Mouse (Mus musculus): Measurements from ENCODE around the gene Oasl1.
"Not testable (repeated sequence)": the region's sequence is repeated elsewhere in the genome, so short reads cannot be mapped to it uniquely, and the experiment has no call there.

The Oasl1 gene

DNA sequence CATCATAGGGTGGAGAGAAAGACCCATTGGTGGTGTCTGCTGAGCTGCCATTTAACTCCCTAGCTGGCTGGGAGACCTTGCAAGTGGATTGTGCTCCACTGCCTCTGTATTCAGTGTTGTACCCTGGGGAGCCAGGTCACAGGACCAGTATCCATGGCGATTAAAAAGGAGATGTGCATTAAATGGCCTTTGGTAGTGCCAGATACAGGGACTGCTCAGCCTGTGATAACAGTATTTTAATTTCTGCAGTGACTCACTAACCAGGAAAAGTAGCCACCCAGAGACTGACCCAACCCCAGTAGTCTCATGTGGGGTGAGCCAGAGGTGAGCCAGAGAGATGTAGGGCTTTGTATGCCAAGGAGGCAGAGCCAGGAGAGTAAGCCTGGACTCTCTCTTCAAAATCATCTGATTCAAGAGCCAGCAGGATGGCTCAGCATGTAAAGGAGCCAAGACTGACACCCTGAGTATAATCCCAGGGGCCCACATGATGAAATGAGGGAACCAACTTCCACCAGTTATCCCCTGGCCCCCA, 3.2 kb downstream of the Oasl1 start:
- DNase-seq (ENCODE audit: low spot score), result no peak

DNA sequence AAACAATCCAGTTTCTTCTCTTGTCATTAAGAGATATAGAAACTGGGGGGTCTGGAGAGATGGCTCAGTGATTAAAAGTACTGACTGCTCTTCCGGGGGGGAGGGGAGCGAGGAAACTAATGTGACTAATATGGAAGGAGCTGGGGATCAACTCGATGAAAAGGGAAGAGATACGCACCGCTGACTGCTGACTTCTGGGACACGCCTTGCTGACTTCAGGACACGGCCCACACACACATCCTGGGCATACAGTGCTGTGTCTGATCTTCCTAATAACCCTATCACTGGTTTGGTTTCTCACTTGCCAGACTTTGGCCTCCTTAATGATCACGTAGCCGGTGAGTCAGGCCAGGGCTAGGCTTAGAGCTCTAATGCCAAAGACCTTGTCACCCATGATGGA, 3.7 kb downstream of the Oasl1 start:
- no peak for DNase-seq (ENCODE audit: low spot score)

DNA sequence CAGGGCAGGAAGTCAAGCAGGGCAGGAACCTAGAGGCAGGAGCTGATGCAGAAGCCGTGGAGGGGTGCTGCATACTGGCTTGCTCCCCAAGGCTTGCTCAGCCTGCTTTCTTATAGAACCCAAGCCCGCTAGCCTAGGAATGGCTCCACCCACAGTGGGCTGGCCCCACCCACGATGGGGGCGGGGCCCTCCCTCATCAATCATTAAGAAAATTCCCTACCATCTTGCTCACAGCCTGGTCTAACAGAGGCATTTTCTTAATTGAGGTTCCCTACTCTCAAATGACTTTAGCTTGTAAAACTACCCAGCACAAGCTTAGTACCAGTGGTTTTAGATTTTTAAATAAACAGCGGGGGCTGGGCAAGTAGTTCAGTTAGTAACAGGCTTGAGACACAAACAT, 8.6 kb downstream of the Oasl1 start:
- DNase-seq (ENCODE audit: low spot score), result no peak

DNA sequence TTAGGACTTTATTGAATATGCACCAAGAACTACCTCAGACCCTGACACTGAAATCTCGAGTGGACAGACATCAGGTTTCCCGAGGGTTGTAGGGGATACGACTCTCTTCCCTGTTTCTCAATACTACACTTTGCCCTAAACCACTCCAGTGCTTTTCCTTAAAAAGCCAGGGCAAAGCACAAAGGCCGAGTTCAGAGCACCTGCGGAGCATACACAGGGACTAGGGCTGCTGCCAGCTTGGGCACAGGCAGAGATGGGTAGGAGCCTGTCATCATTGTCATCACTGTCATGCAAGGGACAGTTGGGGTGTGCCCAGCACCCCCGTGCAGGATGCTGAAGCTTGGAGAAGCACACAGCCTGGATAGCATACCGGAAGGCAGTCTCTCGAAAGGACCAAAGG, 10.2 kb downstream of the Oasl1 start:
- DNase-seq (ENCODE audit: low spot score), result no peak

DNA sequence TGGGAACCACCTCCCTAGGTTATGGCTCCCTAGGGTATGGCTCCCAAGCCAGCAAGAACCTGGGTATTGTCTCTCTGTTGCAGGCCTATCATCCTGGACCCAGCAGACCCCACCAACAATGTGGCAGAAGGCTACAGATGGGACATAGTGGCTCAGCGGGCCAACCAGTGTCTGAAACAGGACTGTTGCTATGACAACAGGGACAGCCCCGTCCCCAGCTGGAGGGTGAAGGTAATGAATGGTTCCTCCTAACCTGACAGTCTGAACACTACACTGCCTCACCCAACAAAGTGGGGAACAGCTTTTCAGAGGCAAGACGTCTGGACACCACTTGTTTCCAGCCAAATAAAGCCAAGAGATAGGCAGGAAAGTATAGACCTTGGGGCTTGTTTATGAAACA, 12.8 kb downstream of the Oasl1 start:
- no peak for DNase-seq (ENCODE audit: low spot score)

DNA sequence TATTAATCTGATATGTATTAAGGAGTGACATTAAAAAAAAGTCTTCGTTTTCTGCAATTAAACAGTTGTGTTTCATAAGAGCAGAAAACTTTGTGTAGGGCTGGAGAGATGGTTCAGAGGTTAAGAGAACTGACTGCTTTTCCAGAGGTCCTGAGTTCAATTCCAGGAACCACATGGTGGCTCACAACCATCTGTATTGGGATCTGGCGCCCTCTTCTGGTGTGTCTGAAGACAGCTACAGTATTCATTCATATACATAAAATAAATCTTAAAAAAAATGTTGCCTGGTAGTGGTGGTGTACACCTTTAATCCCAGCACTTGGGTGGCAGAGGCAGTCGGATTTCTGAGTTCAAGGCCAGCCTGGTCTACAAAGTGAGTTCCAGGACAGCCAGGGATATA, 18.1 kb downstream of the Oasl1 start:
- DNase-seq (ENCODE audit: low spot score), result not testable (repeated sequence)

DNA sequence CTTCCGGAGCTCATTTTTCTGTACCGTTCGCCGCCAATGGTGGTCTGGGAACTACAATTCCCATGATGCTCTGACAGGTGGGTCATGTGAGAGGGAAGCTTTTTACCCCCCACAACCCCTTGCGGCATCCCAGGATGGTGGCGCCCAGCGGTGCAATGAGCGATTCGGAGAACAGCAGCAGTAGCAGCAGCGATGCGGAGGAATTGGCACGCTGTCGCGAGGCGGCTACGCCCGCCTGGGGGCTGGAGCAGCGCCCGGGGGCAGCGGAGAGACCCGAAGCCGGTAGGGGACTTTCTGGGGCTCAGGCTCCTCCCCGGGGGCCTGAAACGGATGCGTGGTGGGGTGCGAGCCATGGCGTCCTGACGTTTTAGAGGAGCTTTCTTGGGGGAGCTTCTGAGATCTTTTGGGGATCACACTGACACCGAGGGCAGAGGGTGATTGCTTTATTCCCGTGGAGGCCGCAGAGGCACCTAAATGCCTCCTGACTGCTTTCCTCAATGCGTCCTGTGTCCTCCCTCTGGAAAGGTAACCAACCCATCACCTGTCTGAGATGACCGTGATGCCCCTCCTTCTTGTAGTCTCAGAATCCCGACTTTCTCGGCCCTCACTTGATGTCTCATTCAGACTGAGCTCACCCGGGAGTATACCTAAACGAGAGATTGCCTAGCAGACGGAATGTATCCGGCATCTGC, 19.2 kb downstream of the Oasl1 start, which contains the start of gene 2210016L21Rik:
TSS of gene 2210016L21Rik (plus strand) at position 85 of the 692 bp plus-strand sequence.
- DNase-seq (ENCODE audit: low spot score), result peak; percentile 86

DNA sequence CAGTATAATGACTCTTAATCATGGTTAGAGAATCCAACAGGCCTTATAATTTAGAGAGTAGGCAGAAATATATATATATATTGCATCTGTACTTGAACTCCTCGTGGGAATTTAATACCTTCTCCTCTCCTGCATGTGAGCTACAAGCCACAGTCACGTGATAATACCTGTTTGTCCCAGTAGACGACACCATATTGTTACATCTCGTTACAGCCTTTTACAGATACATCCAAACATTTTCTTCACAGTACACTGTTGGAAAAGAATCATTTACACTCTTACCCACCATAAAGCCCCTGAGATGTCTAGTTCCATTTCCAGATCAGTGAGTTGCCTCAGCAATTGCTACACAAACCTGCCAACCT, 19.7 kb downstream of the Oasl1 start:
- DNase-seq (ENCODE audit: low spot score), result no peak

DNA sequence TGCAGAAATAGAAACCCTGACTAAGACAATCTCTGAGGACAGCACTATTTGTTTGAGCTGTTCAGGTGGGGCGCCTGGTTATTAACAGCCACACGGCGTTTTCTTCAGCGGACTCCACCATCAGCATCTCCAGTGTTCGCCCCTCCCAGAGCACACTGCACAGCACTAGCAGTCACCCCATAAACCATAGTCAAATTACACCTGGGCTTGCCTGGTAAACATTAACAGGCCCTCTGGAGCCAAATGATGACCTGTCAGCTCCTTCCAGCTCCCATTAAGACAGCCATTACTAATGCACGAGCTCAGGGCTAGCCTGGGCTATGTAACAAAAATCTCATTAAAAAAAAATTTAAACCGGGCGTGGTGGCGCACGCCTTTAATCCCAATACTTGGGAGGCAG, 22.0 kb downstream of the Oasl1 start:
- DNase-seq (ENCODE audit: low spot score), result no peak

DNA sequence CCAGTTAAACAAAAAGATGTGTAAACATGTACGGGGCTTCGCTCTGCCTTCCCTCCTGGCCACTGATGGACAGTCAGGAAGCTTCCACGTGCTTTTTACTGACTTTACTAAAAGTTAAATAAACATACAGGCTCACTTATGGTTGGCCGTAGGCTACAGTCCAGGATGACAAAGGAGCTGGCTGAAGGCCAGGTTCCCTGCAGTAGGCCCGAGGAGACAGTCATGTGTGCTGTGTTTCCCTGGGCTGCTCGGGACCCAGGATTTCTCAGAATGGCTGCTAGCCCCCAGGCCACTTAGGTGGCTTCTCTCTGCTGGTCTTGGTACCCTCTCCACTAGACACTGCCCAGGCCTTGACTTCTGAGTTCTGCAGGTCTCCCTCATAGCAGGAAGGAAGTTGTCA, 25.9 kb downstream of the Oasl1 start:
- no peak for DNase-seq (ENCODE audit: low spot score)

DNA sequence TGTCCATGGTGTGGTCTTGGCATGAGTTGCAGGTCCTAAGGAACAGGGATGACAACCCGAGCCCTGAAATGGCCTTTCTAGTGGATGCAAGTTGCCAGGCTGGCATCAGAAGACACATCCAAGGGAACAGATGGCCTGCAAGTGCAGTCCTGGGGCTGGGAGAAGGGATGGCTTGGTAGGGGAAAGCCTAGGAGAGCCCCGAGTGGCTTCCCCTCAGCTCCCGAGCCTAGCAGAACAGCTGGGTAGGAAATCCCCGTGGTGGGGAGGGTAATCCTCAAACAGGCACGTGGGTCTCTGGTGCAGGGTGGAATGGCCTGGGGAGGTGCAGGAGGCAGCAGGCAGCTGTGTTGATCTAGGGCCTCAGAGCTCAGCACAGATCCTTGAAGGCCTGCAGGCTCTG, 26.3 kb downstream of the Oasl1 start:
- no peak for DNase-seq (ENCODE audit: low spot score)

DNA sequence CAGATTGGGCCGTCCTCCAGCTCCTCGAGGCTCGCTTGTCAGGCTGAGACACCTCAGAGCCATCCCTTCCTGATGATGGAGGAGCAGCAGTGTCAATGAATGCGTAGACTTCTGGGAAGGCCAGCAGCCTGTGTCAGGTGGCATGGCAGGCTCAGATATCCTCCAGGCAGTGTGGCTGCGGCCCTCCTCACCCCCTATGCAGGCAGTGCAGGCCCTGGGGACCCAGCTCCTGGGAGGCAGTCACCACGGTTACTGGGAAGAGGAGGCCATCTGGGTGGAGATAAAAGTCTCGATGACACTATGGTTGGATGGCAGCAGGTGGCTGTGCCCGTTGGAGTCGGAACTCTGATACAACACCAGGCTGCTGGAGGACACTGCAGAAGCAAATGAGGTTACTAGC, 26.8 kb downstream of the Oasl1 start:
- no peak for DNase-seq (ENCODE audit: low spot score)

DNA sequence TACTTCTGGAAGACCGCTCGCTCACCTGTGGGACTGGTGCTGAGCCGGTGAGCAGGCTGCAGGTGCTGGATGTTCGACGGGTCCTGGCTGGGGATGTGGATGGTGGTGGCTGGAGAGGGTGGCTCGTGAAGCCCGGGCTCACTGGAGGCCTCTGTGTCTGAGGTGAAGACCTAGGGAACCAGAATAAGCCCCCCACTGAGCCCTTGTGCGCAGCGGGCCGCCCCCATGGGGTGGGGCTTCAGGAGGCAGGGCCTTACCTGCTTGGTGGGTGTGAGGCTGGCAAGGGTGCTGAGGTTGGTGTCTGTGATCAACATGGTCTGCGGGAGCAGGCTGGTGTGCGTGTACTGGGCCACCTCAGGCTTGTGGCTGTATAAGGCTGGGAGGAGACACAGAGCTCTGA, 27.6 kb downstream of the Oasl1 start:
- DNase-seq (ENCODE audit: low spot score), result no peak

DNA sequence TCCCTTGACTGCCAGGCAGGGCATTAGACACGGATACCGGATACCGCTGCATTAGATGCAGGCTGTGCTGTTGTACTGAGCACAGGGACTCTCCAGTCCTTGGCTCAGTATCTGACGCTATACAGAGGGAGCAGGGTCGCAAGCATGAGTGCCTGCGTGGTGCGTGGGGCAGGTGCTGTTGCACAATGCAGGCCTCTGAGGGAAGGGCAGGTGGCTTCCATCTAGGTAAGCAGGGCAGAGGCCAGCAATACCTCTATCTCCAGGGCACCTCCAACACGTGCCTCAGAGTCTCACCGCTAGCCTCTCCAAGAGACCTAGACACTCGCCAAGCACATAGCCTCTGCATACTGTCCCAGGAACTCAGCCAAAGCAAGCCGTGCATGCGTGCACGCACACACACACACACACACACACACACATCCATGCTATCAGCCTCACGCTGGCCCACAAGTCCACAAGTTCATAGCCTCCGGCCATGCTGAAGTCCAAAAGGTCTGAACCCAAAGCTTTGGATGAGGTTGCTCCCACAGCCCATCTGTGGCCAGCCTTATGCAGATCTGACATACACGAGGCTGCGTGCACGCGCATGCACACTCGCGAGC, 28.3 kb downstream of the Oasl1 start:
- no peak for DNase-seq (ENCODE audit: low spot score)

DNA sequence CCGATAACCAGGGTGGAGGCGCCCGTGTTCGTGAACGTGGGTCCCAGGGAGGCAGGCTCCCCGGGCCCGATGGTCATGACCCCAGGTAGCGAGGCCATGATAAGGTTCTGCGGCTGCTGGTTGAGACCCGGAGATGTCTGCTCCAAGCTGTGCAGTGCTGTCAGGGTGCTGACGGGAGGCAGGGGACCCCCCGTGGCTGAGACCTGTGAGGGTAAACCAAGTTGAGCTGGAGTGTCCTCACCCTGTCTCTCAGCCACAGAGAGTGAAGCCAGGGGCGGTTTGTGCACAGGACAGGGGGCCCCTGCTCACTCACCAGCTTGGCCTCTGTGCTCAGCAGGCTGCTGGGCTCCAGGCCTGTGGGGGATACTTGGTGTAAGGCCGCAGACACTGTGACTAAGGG, 30.3 kb downstream of the Oasl1 start:
- DNase-seq (ENCODE audit: low spot score), result no peak

DNA sequence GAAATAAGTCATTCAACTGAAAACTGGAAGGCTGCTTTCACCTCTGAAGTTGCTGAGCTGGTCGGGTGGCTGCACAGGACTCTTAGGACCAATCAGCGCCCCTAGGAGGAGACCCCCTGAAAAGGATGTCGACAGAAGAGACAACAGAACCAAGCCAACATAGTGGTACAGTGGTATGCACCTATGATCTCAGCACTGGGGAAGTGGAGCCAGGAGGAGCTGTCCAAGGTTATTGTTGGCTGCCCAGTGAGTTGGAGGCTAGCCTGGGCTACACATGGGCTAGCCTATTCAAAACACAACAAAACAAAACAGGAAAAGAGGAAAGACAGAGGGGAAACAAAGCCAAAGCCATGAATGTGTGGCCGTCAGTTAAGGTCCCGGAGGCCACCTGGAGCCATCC, 35.0 kb downstream of the Oasl1 start:
- DNase-seq (ENCODE audit: low spot score), result no peak

DNA sequence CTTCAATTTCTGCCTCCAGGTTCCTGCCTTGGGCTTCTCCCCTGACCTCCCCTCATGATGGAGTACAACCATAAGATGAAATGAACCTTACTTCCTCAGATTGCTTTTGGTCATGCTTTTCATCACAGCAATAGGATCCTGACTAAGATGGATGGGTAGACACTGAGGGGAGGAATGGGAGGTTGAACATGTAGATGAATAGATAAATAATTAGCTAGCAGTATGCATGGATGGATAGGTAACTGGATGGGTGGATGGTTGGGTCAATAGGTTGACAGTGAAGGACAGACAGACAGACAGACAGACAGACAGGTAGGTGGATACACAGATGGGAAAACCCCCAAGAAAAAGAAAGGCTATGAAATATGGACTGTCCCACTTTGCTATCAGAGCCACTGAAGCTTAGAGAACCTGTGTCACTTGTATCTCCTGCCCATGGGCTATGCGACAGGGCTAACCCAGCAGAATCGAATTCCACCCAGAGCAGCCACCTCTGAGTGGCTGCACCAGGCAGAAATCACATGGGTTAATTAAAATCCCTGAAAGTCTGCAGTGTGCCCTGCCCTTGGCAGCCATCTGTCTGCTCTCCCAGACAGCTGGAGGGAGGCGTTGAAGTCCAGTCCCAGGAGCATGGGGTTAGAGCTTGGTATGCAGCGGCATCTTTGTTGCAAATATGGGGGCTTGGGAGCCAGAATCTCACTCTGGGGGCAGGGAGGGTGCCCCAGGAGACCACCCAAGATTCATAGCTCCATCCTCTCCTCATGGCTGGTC, 38.7 kb downstream of the Oasl1 start:
- DNase-seq (ENCODE audit: low spot score), result no peak

DNA sequence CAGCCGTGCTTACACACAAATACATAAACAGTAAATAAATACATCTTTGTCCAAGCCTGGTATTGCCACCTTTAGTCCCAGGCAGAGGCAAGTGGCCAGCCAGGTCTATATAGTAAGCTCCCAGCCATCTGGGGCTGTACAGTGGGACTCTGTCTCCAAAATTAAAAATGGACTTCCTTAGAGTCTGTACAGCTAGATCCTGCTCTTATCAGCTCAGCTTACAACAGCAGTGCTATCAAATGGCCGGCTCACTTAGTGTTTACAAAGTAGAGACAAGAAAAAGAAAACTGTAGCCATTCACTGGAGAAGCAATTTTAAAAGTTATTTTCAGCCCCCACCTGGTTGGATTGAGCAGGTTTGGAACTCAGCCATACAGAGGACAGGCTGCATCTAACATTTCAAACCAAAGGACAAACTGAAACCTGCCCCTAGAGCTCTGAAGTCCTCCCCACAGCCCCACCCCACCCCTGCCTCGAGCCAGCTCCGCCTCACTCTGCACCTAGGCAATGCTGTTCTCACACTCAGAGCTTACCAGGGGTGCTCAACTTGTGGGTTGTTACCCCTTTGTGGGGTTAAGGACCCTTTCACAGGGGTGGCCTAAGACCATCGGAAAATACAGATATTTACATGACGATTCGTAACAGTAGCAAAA, 41.4 kb downstream of the Oasl1 start:
- DNase-seq (ENCODE audit: low spot score), result no peak

DNA sequence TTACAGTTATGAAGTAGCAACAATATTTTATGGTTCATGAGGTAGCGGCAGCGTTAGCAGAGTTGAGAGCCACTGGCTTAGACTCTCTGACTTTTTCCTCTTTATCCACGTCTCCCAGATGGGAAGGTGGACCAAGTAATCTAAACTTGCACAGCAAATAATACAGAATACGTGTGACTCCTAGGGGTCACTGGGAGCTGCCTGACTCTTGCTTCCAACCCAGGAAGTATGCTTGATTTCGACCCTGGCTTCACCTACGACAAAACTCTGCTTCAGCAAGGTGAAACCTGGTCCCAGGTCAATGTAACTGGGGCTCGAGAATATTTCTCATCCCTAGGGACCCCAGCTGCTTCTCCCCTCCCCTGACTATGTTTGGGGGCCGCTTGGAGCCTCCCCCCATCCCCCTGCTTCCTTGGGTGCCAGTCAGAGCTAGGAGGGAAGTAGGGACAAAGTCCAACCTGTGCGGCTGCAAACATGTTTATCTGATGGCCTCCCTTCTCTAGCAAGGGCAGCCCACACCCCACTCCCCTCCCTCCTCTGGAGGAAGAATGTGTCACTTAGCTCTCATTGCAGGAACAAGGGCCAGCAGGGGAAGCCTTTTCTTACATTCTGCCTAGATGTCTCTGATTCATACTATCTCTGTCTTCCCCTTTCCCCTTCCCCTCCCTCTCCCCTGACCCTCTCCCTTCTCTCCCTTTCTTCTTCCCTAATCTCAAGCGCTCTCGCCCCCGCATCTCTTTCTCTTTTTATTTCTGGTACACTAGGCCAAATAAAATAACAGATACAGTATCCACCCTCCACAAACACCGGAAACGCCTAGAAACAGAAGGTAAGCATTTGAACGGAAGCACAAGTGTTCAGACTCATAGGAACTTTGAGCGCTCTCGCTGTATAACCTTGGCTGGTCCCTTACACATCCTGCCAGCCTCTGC, 42.2 kb downstream of the Oasl1 start:
- no peak for DNase-seq (ENCODE audit: low spot score)

DNA sequence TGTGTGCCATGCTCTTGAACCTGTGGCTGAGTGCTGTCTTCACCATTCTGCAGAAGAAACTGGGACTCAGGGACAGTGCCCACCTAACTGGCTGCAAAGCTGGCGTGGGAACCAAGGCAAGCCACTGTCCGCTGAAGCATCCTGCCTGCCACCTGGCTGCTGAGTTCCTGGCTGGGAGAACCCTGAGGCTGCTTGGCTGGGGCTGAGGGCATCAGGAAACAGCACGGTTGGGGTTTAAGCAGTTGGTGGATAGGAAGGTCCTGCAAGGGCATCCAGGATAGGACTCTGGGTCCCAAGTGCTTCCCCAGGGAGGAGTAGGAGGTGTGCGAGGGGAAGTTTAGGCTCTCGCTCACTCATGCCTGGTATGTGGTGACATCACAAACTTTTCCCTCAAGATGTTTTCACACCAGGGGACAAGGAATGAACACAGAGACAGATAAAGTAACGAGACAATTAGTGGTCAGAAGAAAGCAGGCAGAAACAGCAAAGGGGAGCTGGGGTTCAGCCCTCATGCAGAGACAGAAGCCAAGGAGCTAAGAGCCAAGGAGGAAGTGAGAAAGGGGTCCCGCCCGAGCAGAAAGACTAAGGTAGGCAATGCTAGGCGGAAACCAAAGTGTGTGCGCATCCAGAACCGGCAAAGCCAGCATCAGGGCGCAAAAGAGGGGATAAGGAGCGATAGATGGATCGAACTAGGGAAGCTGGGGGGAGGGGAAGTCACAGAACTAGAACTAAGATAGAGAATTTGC, 44.7 kb downstream of the Oasl1 start:
- DNase-seq (ENCODE audit: low spot score), result no peak

DNA sequence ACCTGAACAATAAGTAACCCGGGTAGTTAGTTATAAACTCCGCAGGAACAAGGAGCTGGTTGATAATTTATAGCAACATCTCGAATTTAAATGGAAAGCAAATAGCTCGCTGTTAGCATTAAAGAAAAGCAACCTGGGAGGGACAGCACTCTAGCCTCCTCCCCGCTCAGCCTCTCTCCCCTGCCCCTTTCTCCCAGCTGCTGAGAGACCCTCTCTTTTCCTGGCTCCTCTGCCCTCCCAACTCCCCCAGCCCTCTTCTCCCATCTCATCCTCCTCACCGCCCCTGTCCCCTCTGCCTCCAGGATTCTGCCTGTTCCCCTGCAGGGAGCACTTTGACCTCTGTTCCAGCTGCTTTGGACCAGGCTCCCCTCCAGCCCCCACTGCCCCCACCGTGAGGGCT, 45.6 kb downstream of the Oasl1 start:
- no peak for DNase-seq (ENCODE audit: low spot score)
